ENCODE assay signal across 8 mouse cellular contexts in genomic region chr16:4586531-4587123, GRCm38 (mm10). TPM values are rescaled to one million over a fixed set of nuclear protein-coding genes. Genes with fewer than 3 reads are reported as not detected.
DNase-seq lines count a peak whose midpoint lies in the region; ATAC-seq lines count a peak whose summit lies in the region.

No protein-coding gene starts in this region.

- ATAC-seq in hindbrain, embryonic 15.5 days (ENCODE audit: low FRiP score, low read depth) = peak; percentile 97

- peaks cover 16% of the 10 kb centered on the region for H3K4me1 ChIP-seq in hindbrain, embryonic 15.5 days (replicated peaks)

- peak overlapping the region; percentile 72 for H3K4me2 ChIP-seq in hindbrain, embryonic 15.5 days

- H3K4me3 ChIP-seq in hindbrain, embryonic 15.5 days = peak overlapping the region; percentile 49

- H3K27me3 ChIP-seq in hindbrain, embryonic 15.5 days = no peaks in the 10 kb centered on the region

- 0 out of 2 replicates have a peak, but pooled peaks cover 7% of the 10 kb centered on the region for H3K36me3 ChIP-seq in hindbrain, embryonic 15.5 days

- peak; percentile 91 for DNase-seq in T-cell, adult 2 months (ENCODE audit: low spot score)
- peak; percentile 85 to 90 for DNase-seq in cerebellum, postnatal 36 days
- DNase-seq in frontal cortex, postnatal 36 days (ENCODE audit: low spot score in 2 of 2) = peak; percentile 75 to 87
- peak; percentile 85 for DNase-seq in left cerebral cortex, adult 11 months (ENCODE audit: low spot score)
- DNase-seq in lung, postnatal 4 days = peak; percentile 99 to 100
- peak; percentile 93 for DNase-seq in retina, postnatal 7 days (ENCODE audit: low read depth, low spot score)
- DNase-seq in urinary bladder, adult 2 months (ENCODE audit: low spot score) = peak; percentile 90

- peak overlapping the region; percentile 75 for H3K27ac ChIP-seq in hindbrain, embryonic 15.5 days (replicated peaks)

- H3K9ac ChIP-seq in hindbrain, embryonic 15.5 days = peak overlapping the region; percentile 42

- H3K9me3 ChIP-seq in hindbrain, embryonic 15.5 days = no peaks in the 10 kb centered on the region

- WGBS in hindbrain, embryonic 15.5 days = under 1% methylated on average over 42 of the region's 43 CpGs

RNA-seq across cellular contexts. Expression of gene Glis2, which starts 7.9 kb away (rescaled TPM):
- polyA plus RNA-seq in hindbrain, embryonic 15.5 days (2015; fragmentation: Nextera tagmentation; extraction: Ambion mirVana) = 17.0 and 19.7 TPM in 2 replicates
- 40.3 and 43.3 TPM in 2 replicates for polyA plus RNA-seq in urinary bladder, adult 2 months (2012; rRNA removed)

RNA-seq across cellular contexts. Expression of gene Tfap4, which starts 27.0 kb away (rescaled TPM):
- 7.2 and 8.2 TPM in 2 replicates for polyA plus RNA-seq in hindbrain, embryonic 15.5 days (2015; fragmentation: Nextera tagmentation; extraction: Ambion mirVana)
- 8.4 and 9.3 TPM in 2 replicates for polyA plus RNA-seq in urinary bladder, adult 2 months (2012; rRNA removed)

RNA-seq across cellular contexts. Expression of gene Pam16, which starts 38.2 kb away (rescaled TPM):
- polyA plus RNA-seq in hindbrain, embryonic 15.5 days (2015; fragmentation: Nextera tagmentation; extraction: Ambion mirVana) = 161 and 170 TPM in 2 replicates
- polyA plus RNA-seq in urinary bladder, adult 2 months (2012; rRNA removed) = 57.5 and 64.8 TPM in 2 replicates

RNA-seq across cellular contexts. Expression of gene Srl, which starts 45.0 kb away (rescaled TPM):
- 21.4 and 22.9 TPM in 2 replicates for polyA plus RNA-seq in hindbrain, embryonic 15.5 days (2015; fragmentation: Nextera tagmentation; extraction: Ambion mirVana)
- 18.8 and 25.7 TPM in 2 replicates for polyA plus RNA-seq in urinary bladder, adult 2 months (2012; rRNA removed)

RNA-seq across cellular contexts. Expression of gene Vasn, which starts 53.1 kb away (rescaled TPM):
- polyA plus RNA-seq in hindbrain, embryonic 15.5 days (2015; fragmentation: Nextera tagmentation; extraction: Ambion mirVana) = 5.9 and 6.4 TPM in 2 replicates
- polyA plus RNA-seq in urinary bladder, adult 2 months (2012; rRNA removed) = 26.6 and 28.5 TPM in 2 replicates

Comparison
In these comparisons a context has a peak if more than half of its experiments do, and no peak if none do; other contexts are left out.
1. Peak in every context shown above with its lines: DNase-seq, ATAC-seq, H3K4me3 ChIP-seq and H3K27ac ChIP-seq.